Mouse (Mus musculus) monocyte, adult 2 months (primary cell): ENCODE results near the gene Tbcd.

ENCODE experiments used
- DNase-seq, 2 experiments: peaks; one replicate each; pipeline ENCODE4 v3.0.0; 2022; ENCODE audit warnings: low spot score in 2 of 2, low read depth in 1 of 2

The Tbcd gene

DNA sequence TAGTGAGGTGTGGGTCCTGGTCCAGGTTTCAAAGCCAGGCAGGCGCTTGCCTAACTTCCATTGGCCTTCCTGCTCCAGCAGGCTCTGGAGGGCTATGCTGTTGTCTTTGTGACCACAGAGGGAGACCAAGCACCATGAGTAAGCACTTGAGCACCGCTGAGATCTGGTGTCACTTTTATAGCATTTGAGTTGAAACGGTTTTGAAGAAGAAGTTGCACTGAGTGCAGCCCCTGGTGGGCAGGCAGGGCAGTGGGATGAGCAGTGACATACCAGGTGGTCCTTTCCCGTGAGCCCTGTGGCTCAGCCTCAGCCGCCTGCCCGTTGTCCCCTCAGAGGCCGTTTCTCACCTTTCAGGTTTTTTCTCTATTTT, 108.5 kb downstream of the Tbcd start:
- DNase-seq, result no peak

DNA sequence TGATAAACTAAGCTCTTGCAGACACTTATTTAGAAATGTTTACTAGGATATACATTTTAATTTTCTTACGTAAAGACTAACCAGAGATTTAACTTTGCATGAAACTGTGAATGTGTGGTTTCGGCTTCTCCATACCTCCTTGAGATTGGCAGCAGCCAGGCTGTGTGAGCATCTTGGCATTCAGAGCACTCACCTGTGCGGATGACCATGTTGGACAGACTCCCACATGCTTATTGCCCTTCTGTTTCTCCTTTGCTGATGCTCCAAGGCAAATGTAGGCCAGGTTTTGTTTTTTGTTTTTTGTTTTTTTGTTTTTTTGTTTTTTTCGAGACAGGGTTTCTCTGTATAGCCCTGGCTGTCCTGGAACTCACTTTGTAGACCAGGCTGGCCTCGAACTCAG, 111.6 kb downstream of the Tbcd start:
- DNase-seq, result no peak

DNA sequence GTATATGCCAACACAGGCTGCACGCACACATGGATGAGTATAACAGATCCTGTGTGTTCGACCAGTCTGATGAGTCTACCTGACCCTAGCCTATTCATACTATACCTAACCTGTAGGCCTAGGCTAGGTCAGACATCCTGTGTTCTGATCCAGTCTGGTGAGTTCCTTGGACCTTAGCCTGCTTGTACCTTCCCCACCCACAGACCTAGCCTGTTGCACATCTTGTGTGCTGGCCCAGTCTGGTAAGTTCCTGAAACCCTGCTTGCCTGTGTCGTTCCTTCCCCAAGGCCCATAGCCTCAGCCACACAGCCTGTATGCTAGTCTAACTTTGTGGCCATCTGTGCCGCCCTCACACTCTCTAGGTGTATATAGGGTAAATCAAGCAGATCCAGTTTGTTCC, 112.5 kb downstream of the Tbcd start:
- DNase-seq, result no peak

DNA sequence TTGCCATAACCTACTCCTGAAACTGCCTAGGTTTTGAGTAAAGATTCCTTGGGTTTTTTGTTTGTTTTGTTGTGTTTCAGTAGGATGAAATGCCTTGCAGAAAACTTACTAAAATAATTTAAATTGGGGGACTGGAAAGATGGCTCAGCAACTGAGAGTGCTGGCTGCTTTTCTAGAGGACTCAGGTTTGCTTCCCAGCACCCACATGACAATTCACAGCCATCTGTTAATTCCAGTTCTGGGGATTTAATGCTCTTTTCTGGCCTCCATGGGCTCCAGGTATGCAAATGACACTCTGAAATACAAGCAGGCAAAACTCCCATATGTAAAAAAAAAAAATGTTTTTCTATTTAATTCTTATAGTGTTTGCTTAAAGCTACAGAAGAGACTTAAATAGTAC, 130.1 kb downstream of the Tbcd start:
- DNase-seq, result no peak

DNA sequence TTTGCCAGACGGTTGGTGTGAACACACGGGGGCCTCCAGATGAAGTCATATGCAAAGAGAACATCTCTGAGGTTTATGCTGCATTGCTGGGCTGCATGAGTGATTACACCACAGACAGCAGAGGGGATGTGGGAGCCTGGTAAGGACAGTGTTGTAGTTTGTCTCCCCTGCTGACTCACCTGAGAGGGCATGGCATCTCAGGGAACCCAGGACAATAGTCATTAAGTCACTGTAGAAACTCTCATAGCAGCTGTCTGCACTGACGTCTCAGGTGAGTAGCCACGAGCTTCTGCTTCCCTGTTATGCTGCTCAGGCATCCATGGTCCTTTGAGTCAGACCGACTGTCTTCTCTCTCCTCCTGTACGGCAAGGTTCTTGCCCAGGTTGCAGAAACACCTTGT, 145.5 kb downstream of the Tbcd start:
- DNase-seq, result no peak

DNA sequence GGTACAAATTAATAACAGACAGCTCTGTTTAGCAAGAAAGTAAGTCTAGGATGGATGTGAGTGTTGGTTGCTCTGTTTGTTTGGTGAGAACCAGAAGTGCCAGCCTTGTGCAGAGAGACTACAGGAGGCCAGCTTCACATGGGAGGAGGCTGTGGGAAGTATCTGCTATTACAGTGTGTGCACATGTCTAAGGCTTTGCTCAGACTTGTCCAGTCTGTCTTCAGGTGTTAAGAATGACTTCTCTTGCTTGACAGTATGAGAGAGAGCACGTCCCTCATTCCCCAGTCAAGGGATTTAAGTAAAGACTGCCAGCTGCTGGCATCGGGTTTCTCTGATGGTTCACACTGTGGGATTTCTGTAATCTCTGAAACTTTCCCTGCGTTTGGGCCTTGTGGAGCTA, 149.7 kb downstream of the Tbcd start:
- DNase-seq, result no peak

DNA sequence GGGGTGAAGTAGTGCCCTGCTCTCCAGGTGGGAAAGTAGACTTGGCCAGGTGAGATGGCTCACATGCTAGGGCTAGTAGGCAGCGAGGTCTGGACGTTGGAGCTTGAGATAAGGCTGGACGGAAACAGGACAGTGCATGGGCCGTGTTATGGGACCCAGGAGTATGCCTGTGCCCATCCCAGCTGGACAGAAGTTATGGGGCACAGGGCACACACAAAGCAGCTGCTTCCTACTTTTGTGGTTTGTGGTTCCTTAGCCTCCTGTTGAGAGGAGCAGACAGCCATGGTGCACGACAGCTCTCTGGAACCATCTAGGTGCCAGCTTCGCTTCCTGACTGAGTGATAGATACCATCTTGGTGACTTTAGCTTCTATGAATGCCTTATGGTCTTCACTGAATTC, 153.9 kb downstream of the Tbcd start:
- no peak for DNase-seq

DNA sequence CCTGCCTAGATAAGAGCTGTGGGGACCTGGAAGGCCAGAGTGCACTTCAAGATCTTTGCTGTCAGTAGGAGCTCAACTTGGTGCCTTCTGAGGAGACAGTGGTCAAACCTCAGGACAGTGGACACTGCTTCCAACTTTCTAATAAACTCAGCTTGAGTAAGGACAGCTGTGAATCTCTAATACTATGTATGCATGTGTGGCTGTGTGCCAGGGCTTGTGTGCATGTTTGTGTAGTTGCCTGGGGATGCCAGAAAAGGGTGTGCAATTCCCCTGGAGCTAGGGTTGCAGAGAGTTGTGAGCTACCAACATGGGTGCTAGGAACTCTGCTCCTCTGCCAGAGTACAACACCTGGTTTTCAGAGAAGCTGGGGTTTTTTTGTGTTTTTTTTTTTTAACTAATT, 159.2 kb downstream of the Tbcd start:
- no peak for DNase-seq

DNA sequence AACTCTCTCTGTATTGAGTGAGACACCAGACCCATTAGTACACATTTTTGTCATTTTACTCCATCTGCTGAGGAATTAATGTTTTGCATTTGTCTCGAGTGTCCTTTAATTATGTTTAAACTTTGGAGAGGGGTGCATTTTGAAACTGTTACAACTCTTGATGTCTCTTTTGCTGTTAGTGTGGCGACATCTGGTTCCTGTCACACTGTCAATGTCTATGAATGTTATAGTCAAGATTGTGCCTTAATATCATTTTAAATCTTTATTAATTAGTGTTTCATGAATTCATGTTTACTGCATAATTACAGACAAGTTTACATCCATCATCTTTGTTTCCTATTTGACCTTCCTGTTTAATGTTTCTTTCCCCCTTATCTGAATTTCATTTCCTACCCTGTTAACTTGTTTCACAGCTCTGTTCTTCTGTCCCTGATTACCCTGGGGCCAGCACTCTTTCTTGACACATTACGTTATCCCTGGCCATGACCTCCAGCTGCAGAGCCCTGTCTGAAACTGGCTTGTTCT, 164.3 kb downstream of the Tbcd start:
- DNase-seq, result no peak

DNA sequence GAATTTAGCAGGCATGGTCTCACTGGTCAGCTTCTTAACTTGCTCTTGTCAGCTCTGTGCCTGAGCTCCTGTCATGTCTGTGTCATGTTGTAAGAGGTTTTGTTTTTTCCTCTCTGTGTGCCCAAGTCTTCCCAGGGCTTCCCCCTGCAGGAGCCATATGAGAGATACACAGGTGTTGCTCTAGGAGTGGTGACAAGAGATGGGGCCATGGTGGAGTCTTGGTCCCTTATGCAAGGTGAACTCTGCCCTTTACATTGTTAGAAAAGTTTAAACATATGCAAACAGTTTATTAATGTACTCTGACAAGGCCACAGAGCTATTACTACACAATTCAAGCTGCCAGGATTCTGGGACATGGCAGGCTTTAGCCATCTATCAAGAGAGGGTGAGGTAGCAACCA, 164.8 kb downstream of the Tbcd start:
- DNase-seq, result no peak

DNA sequence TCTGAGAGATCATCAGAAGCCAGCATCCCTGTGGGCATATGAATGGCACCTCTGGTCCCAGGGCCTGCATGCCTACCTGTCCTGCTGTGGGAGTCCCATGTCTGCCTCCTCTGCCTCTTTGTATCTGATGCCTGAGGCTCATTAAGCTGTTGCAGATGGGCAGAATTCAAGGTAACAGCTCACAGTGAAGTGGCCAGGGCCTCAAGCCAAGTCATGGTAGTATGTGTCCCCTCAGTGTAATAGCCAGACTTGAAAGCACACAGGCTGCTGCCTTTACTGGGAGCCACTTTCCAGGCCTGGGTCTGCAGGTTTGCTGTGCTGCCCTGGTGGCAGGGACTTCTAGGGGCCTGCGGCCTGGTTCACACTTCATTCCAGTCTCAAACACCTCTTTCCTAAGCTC, 165.6 kb downstream of the Tbcd start:
- DNase-seq, result no peak

DNA sequence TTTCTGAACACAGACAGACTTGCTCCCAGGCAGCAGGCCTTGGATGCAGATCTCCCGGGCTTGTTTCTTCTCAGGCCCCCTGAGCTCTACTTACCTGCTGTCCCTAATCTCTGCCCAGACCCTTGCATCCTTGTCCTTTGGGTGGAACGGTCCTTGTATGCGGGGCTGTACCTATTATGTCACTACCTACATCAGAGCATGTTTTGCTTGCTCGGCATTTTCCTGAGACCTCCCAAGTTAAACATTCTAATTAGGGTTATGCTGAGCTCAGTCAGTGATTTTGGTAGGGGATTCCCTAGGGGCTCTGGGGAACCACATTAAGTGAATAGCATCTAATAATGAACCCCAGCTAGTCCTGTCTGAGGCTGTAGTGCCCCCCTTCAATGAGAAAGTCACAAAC, 173.3 kb downstream of the Tbcd start:
- DNase-seq, result no peak

DNA sequence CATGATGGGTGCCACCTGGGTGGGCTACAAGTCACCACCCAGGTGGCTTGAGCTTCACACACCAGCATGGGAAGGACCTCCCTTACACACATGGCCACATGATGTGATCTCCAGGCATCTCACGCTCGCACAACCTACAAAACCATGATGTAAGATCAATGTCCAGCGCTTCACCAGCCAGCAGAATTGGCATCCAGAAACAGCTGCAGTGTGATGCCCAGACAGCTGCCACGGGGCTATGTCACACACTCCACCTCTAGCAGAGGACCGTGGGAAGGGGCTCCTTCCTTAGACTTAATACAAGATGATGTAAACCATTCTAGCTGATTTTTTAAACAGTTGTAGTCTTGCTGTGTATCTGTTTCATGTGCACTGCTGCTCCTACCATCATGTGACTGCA, 175.8 kb downstream of the Tbcd start:
- DNase-seq, result no peak

DNA sequence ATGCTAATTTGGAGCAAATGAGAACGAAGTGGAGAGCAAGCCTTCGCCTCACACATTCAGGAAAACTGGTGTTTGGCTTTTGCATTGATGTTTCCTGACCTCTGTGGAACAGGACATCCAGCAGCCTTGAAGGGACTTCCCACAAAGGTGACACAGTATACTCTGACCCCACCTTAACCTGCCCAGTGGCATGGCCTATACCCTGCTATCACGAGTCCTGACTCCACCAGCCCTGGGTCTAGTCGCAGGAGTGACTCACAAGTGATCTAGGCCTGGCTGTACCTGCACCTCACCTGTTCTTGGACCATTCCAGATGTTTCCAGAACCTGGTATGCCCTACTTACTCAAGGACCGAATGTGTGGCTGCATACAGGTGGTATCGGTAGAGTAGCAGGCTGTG, 177.8 kb downstream of the Tbcd start:
- no peak for DNase-seq

DNA sequence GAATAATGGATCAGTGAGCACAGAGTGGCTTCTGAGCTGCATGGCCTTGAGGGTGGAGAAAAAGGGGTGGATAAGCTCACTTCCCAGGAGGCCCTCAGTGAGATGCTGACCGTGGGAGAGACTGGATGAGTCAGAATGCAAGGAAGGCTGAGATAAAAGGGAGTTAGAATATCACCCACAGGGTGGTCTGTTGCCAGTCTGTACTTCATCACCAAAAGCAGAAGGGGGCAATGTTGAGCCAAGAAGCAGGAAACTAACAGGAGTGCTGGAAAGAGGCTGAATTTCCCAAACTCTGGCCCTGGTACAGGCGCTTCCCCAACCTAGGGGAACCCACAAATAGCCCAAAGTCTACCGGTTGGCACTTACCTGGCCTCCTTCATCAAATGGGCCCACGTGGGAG, 178.7 kb downstream of the Tbcd start:
- DNase-seq, result no peak

DNA sequence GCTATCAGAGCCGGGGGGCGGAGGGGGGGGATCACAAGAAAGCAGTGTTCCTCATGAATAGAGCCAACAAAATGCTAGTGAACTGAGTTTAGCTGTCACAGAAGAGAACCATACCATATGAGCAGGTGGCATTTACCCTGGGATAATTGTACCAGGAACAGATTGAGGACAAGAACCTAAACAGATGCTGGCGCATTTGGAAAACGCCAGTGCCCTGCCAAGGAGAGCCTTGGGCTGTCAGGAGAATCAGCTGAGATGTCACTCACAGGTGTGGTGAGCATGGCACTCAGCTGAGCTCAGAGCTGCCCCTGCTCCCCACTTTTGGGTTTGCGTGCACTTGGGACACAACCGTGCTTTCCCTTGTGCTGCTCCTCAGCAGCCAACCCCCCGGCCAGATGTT, 179.7 kb downstream of the Tbcd start:
- DNase-seq, result no peak

DNA sequence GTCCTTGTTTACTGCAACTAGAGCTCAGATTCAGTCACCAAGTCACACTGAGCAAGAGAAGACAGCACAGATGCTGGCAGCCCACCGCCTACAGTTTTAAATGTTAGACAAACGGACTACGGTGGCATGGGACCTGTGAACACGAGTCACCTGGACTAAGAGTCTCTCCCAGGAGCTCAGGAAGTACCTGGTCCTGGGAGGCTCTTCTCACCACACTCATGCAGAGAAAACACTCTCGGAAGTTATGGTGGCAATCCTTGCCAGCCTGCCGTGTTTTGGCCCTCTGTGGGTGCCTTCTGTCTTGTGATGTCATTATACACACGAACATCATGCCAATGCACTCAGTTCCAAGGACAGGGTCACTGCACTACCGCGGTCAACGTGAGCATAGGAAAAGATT, 184.9 kb downstream of the Tbcd start:
- no peak for DNase-seq

DNA sequence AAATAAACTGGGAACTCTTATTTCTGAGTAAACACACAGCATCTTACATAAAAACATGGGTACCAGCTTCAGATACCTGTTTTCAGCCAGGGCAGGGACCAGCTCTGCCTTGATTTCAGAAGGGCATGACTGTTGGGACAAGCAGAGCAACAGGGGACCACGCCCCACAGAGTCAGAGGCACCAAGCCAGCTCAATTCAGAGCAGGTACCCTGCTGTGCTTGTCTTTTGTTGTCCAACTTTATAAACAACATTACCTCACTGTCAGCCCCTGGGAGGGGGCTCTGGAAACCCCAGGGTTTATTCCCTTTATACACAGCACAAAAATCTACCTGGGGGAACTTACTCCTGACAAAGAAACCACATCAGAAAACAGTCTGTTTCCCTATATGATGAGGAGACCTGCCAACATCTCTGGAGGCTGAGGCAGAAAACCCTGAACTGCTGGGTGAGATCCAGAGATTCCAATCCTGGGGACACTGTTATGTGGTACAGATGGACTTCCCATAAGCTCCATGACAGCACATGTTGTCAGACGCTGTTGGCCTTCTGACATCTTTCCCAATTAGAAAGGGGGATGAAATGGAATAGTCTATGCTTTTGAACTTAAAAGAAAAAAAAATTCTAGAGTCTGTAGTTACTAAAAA, 189.9 kb downstream of the Tbcd start:
- no peak for DNase-seq

DNA sequence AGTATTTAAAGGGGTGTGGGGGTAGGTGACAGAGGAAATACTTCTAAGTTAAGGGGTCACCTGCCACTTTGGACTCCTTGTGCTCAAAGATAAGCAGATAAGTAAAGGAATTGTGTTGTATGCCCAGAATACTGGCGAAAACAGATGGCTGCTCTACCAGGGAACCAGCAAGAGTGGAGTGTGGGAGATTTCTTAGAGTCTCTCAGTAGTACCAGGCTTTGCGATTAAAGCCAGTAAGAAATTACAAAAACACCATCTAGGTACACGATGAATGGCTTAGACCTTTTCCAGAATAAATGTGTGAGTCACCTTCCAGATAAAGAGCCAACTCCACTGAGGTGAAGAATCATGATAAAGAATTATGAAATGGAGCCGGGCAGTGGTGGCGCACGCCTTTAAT, 193.6 kb downstream of the Tbcd start:
- no peak for DNase-seq

DNA sequence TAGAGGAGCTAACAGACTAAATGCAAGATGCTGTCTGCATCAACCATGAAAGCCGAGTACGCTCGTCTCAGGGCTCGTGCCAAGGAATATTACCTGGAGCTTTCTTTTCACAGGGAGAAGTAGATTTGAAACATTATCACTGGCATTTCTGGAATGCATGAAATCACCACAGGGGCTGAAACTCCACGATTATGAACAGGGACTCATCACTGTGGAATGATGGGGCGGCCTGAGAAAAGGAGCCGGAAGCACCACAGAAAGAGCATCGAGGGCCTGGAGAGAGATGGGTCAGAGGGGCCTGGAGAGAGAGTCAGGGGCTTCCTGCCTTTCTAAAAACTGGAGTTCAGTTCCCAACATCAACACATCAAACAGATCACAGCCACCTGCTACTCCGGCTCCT, 195.6 kb downstream of the Tbcd start:
- no peak for DNase-seq

DNA sequence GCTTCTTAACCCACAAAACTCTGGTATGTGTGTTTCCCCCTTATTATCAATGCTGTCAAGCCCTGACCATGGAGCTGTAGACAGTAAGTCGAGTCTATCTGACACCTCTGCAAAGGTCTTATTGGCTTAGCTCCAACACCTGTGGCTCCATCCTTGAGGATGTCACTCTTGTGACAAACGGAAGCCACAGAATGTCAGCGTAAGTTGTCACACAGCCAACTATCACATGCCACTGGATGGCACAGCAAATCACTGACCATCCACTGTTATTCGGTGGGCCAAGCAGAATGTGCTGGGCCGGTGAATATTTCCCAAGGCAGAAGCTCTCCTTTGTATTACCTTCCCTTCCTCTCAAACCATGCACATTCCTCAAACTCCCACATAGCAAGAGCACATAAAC, 196.4 kb downstream of the Tbcd start:
- DNase-seq, result no peak

DNA sequence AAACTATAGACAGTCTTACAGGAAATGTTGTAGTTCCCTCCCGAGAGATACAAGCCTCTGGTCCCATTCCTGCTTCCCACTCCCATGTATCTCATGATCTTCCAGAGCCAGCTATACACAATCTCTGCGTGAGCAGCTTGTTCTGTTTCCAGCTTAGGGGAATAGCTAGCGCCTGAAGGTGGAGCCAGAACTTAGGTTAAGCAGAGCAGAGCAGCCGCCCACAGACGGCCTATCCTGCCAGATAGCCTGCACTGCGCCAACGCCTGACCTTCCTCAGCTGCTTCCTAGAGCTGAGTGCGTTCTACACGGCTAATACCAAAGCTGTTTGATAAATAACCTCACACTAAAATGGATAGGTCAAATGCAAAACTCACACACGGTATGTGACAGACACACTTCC, 198.2 kb downstream of the Tbcd start:
- no peak for DNase-seq

DNA sequence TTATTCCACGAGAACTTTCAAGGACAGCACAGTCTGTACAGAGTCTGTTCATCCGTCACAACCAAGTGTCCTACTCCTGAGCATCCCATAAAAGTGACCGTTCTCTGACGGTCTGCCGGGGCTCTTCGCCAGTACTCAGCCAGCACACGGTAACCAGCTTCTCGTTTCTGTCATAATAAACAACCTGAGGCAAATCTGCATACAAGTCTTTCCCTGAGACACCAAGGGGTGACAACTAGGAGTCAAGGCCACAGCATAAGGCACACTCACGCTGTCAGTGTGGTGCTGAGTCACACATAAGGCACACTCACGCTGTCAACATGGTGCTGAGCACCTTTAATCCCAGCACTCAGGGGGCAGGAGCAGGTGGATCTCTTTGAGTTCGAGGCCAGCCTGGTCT, 198.9 kb downstream of the Tbcd start:
- no peak for DNase-seq

DNA sequence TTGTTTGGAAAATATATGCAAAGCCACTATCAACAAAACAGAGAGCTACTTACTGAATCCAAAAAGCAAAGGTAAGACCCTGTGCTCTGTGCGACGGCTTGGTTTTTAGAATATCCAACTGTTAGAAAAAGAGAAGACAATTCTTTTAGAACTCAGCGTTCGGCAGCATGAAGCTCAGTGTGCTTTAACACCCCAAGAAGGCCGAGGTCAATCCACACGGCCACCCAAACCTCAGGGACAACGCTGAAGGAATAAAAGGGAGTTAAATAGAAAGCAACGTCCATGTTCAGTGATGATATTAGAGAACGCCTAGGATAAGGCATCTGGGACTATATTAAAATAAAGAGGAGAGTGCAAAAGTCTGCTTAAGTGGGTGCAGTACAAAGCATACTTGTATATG, 199.8 kb downstream of the Tbcd start:
- no peak for DNase-seq
